Mouse (Mus musculus) bone marrow macrophage, adult 2 months (primary cell): ENCODE measurements at regions not wholly inside any gene's neighbourhood (a gene's known extent, or its start where the extent isn't known, plus 50 kb on each side); places are given as distances from the start of the nearest gene placed in this dataset.

Source experiments
- H3K27ac ChIP-seq: 2 replicates; pipeline ENCODE4 v1.5.1; 2012; ENCODE audit warnings: low read depth, low read length; ENCODE audit not compliant: insufficient read depth
- H3K4me1 ChIP-seq: 2 replicates; pipeline ENCODE4 v1.6.1; 2012; ENCODE audit warnings: low read length; ENCODE audit not compliant: control insufficient read depth, insufficient read depth
- H3K4me3 ChIP-seq: 2 replicates; pipeline ENCODE4 v1.5.1; 2012; ENCODE audit warnings: mild to moderate bottlenecking, low read length, moderate library complexity; ENCODE audit not compliant: insufficient read depth
- CTCF ChIP-seq: IDR thresholded peaks from 2 replicates; pipeline ENCODE4 v1.5.1; 2012; ENCODE audit warnings: low read depth, mild to moderate bottlenecking, low read length, moderate library complexity
- POLR2A ChIP-seq: IDR thresholded peaks from 2 replicates; pipeline ENCODE4 v1.6.1; 2012; ENCODE audit warnings: mild to moderate bottlenecking, low read depth, low read length, borderline replicate concordance

GRCm38 (mm10) chr17:4187606-4188005, 491.5 kb upstream of the Nox3 start:
- Histone ChIP-seq H3K27ac (no peak overlapping the region), H3K4me1 (no peaks in the 10 kb centered on the region), H3K4me3 (no peak overlapping the region)
- no peak for TF ChIP-seq CTCF
- no peak for TF ChIP-seq POLR2A

GRCm38 (mm10) chr17:4196793-4197448, 500.9 kb upstream of the Nox3 start:
- H3K27ac ChIP-seq, result no peak overlapping the region
- H3K4me1 ChIP-seq, result no peaks in the 10 kb centered on the region
- no peak overlapping the region for H3K4me3 ChIP-seq
- TF ChIP-seq POLR2A (no peak), CTCF (no peak)

- Histone ChIP-seq H3K27ac (no peak overlapping the region), H3K4me1 (no peaks in the 10 kb centered on the region)
- TF ChIP-seq CTCF (no peak), POLR2A (no peak)
Observed at GRCm38 (mm10) chr17:4198001-4198400, 501.9 kb upstream of the Nox3 start.

GRCm38 (mm10) chr17:4199698-4200153, 503.7 kb upstream of the Nox3 start:
- no peak overlapping the region for H3K27ac ChIP-seq
- no peak overlapping the region for H3K4me3 ChIP-seq
- TF ChIP-seq POLR2A (no peak), CTCF (no peak)
- no peaks in the 10 kb centered on the region for H3K4me1 ChIP-seq

More at GRCm38 (mm10) chr17:4198001-4198400, 501.9 kb upstream of the Nox3 start:
- no peak overlapping the region for H3K4me3 ChIP-seq

- Histone ChIP-seq H3K4me3 (no peak overlapping the region), H3K4me1 (no peaks in the 10 kb centered on the region), H3K27ac (no peak overlapping the region)
- TF ChIP-seq POLR2A (no peak), CTCF (no peak)
Observed at GRCm38 (mm10) chr17:4201300-4201699, 505.2 kb upstream of the Nox3 start.

GRCm38 (mm10) chr17:4208142-4208925, 512.3 kb upstream of the Nox3 start:
- no peak overlapping the region for H3K4me3 ChIP-seq
- TF ChIP-seq POLR2A, result no peak
- TF ChIP-seq CTCF, result no peak
- no peak overlapping the region for H3K27ac ChIP-seq
- H3K4me1 ChIP-seq, result no peaks in the 10 kb centered on the region

GRCm38 (mm10) chr17:4209650-4210049, 513.6 kb upstream of the Nox3 start:
- H3K4me1 ChIP-seq, result no peaks in the 10 kb centered on the region
- no peak overlapping the region for H3K27ac ChIP-seq
- H3K4me3 ChIP-seq, result no peak overlapping the region
- TF ChIP-seq POLR2A, result no peak
- no peak for TF ChIP-seq CTCF

- Histone ChIP-seq H3K27ac (no peak overlapping the region), H3K4me3 (no peak overlapping the region), H3K4me1 (no peaks in the 10 kb centered on the region)
- TF ChIP-seq CTCF, result no peak
- TF ChIP-seq POLR2A, result no peak
Observed at GRCm38 (mm10) chr17:4212586-4212985, 516.5 kb upstream of the Nox3 start.

GRCm38 (mm10) chr17:4214970-4215369, 518.9 kb upstream of the Nox3 start:
- Histone ChIP-seq H3K4me3 (no peak overlapping the region), H3K27ac (no peak overlapping the region), H3K4me1 (no peaks in the 10 kb centered on the region)
- no peak for TF ChIP-seq POLR2A

- H3K27ac ChIP-seq, result no peak overlapping the region
- no peak overlapping the region for H3K4me3 ChIP-seq
- H3K4me1 ChIP-seq, result no peaks in the 10 kb centered on the region
- TF ChIP-seq POLR2A (no peak), CTCF (no peak)
Observed at GRCm38 (mm10) chr17:4216203-4216602, 520.1 kb upstream of the Nox3 start.
